Mouse (Mus musculus): ENCODE data around the gene Rps25. TPM values are rescaled to one million over a fixed set of nuclear protein-coding genes. Genes with fewer than 3 reads are reported as not detected.

The Rps25 gene
- polyA plus RNA-seq, 1 experiment, result 2,665 TPM

GRCm38 (mm10) chr9:44450387-44450786, 43.4 kb downstream of the Rps25 start:
- no peak overlapping the region for H3K4me3 ChIP-seq (ENCODE audit: insufficient read depth, low read length)
- H3K27ac ChIP-seq (ENCODE audit: insufficient read depth, low read depth, low read length), result no peak overlapping the region
- H3K4me1 ChIP-seq (ENCODE audit: control insufficient read depth, insufficient read depth, low read length), result peaks cover 2% of the 10 kb centered on the region; the same call in 1 of the 2 replicates
- TF ChIP-seq POLR2A (IDR thresholded peaks at IDR 0.05; ENCODE audit: borderline replicate concordance, low read depth, low read length), result no peak
- TF ChIP-seq CTCF (IDR thresholded peaks at IDR 0.05; ENCODE audit: low read depth, low read length), result no peak

DNA sequence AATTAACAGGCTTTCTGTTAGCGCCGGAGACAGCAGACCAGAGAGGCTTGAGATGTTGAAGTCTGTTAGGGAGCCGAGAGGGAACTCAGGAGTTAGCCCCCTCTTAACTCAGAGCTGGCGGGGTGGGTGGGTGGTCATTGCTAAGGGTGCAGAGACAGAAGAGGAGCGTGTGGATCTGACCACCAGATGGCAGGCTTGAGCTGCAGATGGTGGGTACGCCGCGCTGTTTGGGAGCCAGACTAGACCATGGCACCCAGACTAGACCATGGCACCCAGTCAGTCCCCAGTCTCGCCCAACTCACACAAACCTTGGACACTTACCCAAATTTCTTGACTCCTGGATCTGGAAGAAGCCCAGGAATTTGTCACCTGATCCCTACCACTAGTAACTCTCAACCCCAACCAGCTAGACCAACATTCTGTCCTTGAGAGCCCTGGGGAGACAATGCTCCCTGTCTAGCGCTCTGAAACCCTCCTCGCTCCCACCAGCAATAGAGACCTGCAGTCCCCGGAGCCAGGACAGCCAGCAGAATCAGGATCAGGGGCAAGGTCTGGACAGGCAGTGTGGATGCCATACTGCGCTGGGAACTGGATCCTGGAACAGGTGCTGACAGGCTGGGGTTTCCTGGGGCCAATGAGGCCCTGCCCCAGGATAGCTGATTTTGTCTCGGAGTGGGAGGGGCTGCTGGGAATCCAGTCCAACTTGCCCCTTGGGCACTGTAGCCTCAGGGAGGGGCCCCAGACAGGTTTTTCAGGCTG, 47.4 kb downstream of the Rps25 start:
- H3K4me3 ChIP-seq (ENCODE audit: insufficient read depth, low read length), result no peak overlapping the region
- no peak overlapping the region for H3K27ac ChIP-seq (ENCODE audit: insufficient read depth, low read depth, low read length)
- peaks cover 2% of the 10 kb centered on the region; the same call in 1 of the 2 replicates for H3K4me1 ChIP-seq (ENCODE audit: control insufficient read depth, insufficient read depth, low read length)
- TF ChIP-seq POLR2A (IDR thresholded peaks at IDR 0.05; ENCODE audit: borderline replicate concordance, low read depth, low read length) (no peak), CTCF (IDR thresholded peaks at IDR 0.05; ENCODE audit: low read depth, low read length) (peak; percentile 86)

- H3K27ac ChIP-seq (ENCODE audit: insufficient read depth, low read depth, low read length), result no peak within 1 kb of the TSS
- no peak within 1 kb of the TSS for H3K4me3 ChIP-seq (ENCODE audit: insufficient read depth, low read length)
- TF ChIP-seq CTCF (IDR thresholded peaks at IDR 0.05; ENCODE audit: low read depth, low read length), result no peak
- no peak for TF ChIP-seq POLR2A (IDR thresholded peaks at IDR 0.05; ENCODE audit: borderline replicate concordance, low read depth, low read length)
- H3K4me1 ChIP-seq (ENCODE audit: control insufficient read depth, insufficient read depth, low read length), result peaks cover 2% of the 10 kb centered on the region; the same call in 1 of the 2 replicates
Measured at GRCm38 (mm10) chr9:44454891-44455220, 47.9 kb downstream of the Rps25 start, which contains the start of gene Upk2. Upk2 (minus strand) TSS chr9:44454976.

DNA sequence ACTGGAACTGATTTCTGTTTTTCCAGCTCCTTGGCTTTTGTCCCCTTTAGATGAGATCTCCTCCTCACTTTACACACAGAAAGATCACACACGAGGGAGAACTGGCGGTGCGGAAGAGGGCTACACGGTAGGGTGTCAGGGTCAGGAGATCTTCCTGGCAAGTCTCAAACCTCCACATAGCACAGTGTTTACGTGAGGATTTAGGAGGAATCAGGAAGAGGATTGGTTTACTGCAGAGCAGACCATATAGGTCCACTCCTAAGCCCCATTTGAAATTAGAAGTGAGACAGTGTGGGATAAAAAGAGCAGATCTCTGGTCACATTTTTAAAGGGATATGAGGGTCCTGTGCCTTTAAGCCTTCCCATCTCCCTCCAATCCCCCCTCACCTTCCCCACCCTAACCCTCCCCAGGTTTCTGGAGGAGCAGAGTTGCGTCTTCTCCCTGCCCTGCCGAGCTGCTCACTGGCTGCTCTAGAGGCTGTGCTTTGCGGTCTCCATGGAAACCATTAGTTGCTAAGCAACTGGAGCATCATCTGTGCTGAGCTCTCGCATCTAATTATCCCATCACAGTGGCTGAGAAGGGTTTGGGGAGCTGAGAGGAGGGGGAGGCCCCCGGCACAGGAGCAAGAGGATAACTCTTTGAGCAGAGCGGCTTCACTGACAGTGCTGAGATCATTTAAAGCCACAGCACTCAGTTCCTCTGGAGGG, 50.2 kb downstream of the Rps25 start:
- H3K27ac ChIP-seq (ENCODE audit: insufficient read depth, low read depth, low read length), result no peak overlapping the region
- no peak overlapping the region for H3K4me3 ChIP-seq (ENCODE audit: insufficient read depth, low read length)
- no peak for TF ChIP-seq CTCF (IDR thresholded peaks at IDR 0.05; ENCODE audit: low read depth, low read length)
- TF ChIP-seq POLR2A (IDR thresholded peaks at IDR 0.05; ENCODE audit: borderline replicate concordance, low read depth, low read length), result no peak
- peaks cover 22% of the 10 kb centered on the region for H3K4me1 ChIP-seq (ENCODE audit: control insufficient read depth, insufficient read depth, low read length)

Other genes with a start within 250 kb of the Rps25 start
- gene Cbl, start 173.1 kb upstream of the Rps25 start, polyA plus RNA-seq (2012; ENCODE audit: insufficient read depth, insufficient read length, missing spikeins), result 143 and 171 TPM in 2 replicates
- gene Ccdc153, start 166.5 kb upstream of the Rps25 start, polyA plus RNA-seq (2012; ENCODE audit: insufficient read depth, insufficient read length, missing spikeins), result not detected in 2 replicates
- gene Pdzd3, start 155.7 kb upstream of the Rps25 start, polyA plus RNA-seq (2012; ENCODE audit: insufficient read depth, insufficient read length, missing spikeins), result not detected in 2 replicates
- 6.6 and 7.1 TPM in 2 replicates for gene Nlrx1, start 138.5 kb upstream of the Rps25 start, polyA plus RNA-seq (2012; ENCODE audit: insufficient read depth, insufficient read length, missing spikeins)
- gene Abcg4, start 118.5 kb upstream of the Rps25 start, polyA plus RNA-seq (2012; ENCODE audit: insufficient read depth, insufficient read length, missing spikeins), result not detected in 2 replicates
- gene Hinfp, start 101.5 kb upstream of the Rps25 start, polyA plus RNA-seq (2012; ENCODE audit: insufficient read depth, insufficient read length, missing spikeins), result 23.8 and 28.0 TPM in 2 replicates
- gene C2cd2l, start 86.9 kb upstream of the Rps25 start, polyA plus RNA-seq (2012; ENCODE audit: insufficient read depth, insufficient read length, missing spikeins), result 19.9 and 24.0 TPM in 2 replicates
- 44.7 and 49.6 TPM in 2 replicates for gene Dpagt1, start 81.1 kb upstream of the Rps25 start, polyA plus RNA-seq (2012; ENCODE audit: insufficient read depth, insufficient read length, missing spikeins)
- 43.6 and 57.0 TPM in 2 replicates for gene H2afx, start 72.4 kb upstream of the Rps25 start, polyA plus RNA-seq (2012; ENCODE audit: insufficient read depth, insufficient read length, missing spikeins)
- gene Hmbs, start 62.9 kb upstream of the Rps25 start, polyA plus RNA-seq (2012; ENCODE audit: insufficient read depth, insufficient read length, missing spikeins), result 22.4 and 25.8 TPM in 2 replicates
- 41.3 and 44.7 TPM in 2 replicates for gene Vps11, start 45.5 kb upstream of the Rps25 start, polyA plus RNA-seq (2012; ENCODE audit: insufficient read depth, insufficient read length, missing spikeins)
- gene Hyou1, start 27.6 kb upstream of the Rps25 start, polyA plus RNA-seq (2012; ENCODE audit: insufficient read depth, insufficient read length, missing spikeins), result 32.8 and 33.6 TPM in 2 replicates
- 9.4 and 11.5 TPM in 2 replicates for gene Slc37a4, start 10.3 kb upstream of the Rps25 start, polyA plus RNA-seq (2012; ENCODE audit: insufficient read depth, insufficient read length, missing spikeins)
- 64.9 and 82.4 TPM in 2 replicates for gene Trappc4, start 461 bp downstream of the Rps25 start, polyA plus RNA-seq (2012; ENCODE audit: insufficient read depth, insufficient read length, missing spikeins)
- gene Ccdc84, start 11.4 kb downstream of the Rps25 start, polyA plus RNA-seq (2012; ENCODE audit: insufficient read depth, insufficient read length, missing spikeins), result 39.3 and 50.2 TPM in 2 replicates
- not detected in 2 replicates for gene Foxr1, start 34.0 kb downstream of the Rps25 start, polyA plus RNA-seq (2012; ENCODE audit: insufficient read depth, insufficient read length, missing spikeins)
- not detected in 2 replicates for gene Upk2, start 47.8 kb downstream of the Rps25 start, polyA plus RNA-seq (2012; ENCODE audit: insufficient read depth, insufficient read length, missing spikeins)
- 6.7 and 9.5 TPM in 2 replicates for gene Bcl9l, start 75.7 kb downstream of the Rps25 start, polyA plus RNA-seq (2012; ENCODE audit: insufficient read depth, insufficient read length, missing spikeins)
- gene Cxcr5, start 154.7 kb downstream of the Rps25 start, polyA plus RNA-seq (2012; ENCODE audit: insufficient read depth, insufficient read length, missing spikeins), result not detected in 2 replicates
- 111 and 122 TPM in 2 replicates for gene Ddx6, start 197.8 kb downstream of the Rps25 start, polyA plus RNA-seq (2012; ENCODE audit: insufficient read depth, insufficient read length, missing spikeins)